In genomic region chr4:104988709-104989108, GRCm38 (mm10) we compare ENCODE assay signal across 10 mouse cellular contexts.
A peak's percentile ranks its signal among the peaks of the same experiment; 100 is the strongest.
DNase-seq lines count a peak whose midpoint lies in the region; ATAC-seq and TF ChIP-seq lines count a peak whose summit lies in the region.
"Had no signal": no experiment of that assay in that cellular context is flagged by ENCODE, and none has a peak within 500 bp of the region (broad histone marks: within the 10 kb centered on the region; RNA-seq: fewer than 3 reads in every experiment).

No protein-coding gene starts in this region.

- H3K27me3 ChIP-seq in MEL (ENCODE audit: control insufficient read depth in 1 of 2, insufficient read depth in 2 of 2, low read length in 2 of 2) = no peaks in the 10 kb centered on the region
- no peaks in the 10 kb centered on the region for H3K27me3 ChIP-seq in myocyte (ENCODE audit: control insufficient read depth, insufficient read depth, insufficient read length)
- no peaks in the 10 kb centered on the region for H3K27me3 ChIP-seq in kidney, embryonic 16.5 days (ENCODE audit: insufficient read depth, low read length)
- H3K27me3 ChIP-seq: CH12.LX, Patski had no signal

- H3K4me3 ChIP-seq in MEL (ENCODE audit: control insufficient read depth in 1 of 2, insufficient read depth in 1 of 2, low read depth in 2 of 2, low read length in 2 of 2) (no peak overlapping the region), myocyte (no peak overlapping the region)
- no peak overlapping the region for H3K4me3 ChIP-seq in kidney, embryonic 16.5 days (ENCODE audit: low read length)

- no peaks in the 10 kb centered on the region for H3K9me3 ChIP-seq in MEL (replicated peaks; ENCODE audit: insufficient read depth, low read length)
- H3K9me3 ChIP-seq in kidney, embryonic 16.5 days (ENCODE audit: low read length) = no peaks in the 10 kb centered on the region

- no peak for TF ChIP-seq POLR2A in MEL (IDR thresholded peaks at IDR 0.05; ENCODE audit: control insufficient read depth in 1 of 2, insufficient read depth in 1 of 2, low read depth in 1 of 2, low read length in 2 of 2, poor library complexity in 1 of 2)
- TF ChIP-seq POLR2A in myocyte (IDR thresholded peaks at IDR 0.05; ENCODE audit: insufficient read length, low read depth) = no peak

- 92% methylated on average over 7 of the region's 7 CpGs for WGBS in kidney, embryonic 16.5 days

- TF ChIP-seq CTCF in MEL (IDR thresholded peaks at IDR 0.05 in 2 of 3, conservative IDR thresholded peaks at IDR 0.05 in 1 of 3; ENCODE audit: control insufficient read depth in 1 of 3, insufficient read depth in 1 of 3, low read depth in 2 of 3, low read length in 3 of 3, poor library complexity in 1 of 3, severe bottlenecking in 1 of 3) = no peak

- peak overlapping the region; percentile 2 for H3K4me2 ChIP-seq in myocyte (ENCODE audit: low read depth)
- no peak overlapping the region for H3K4me2 ChIP-seq in kidney, embryonic 16.5 days (replicated peaks; ENCODE audit: low read depth, low read length)

- H3K4me1 ChIP-seq in MEL (ENCODE audit: control insufficient read depth in 1 of 2, insufficient read depth in 2 of 2, low read length in 2 of 2) = peaks cover 12 to 43% of the 10 kb centered on the region in 2 experiments
- 0 out of 2 replicates have a peak, but pooled peaks cover 7% of the 10 kb centered on the region for H3K4me1 ChIP-seq in kidney, embryonic 16.5 days (ENCODE audit: insufficient read depth, low read length)

- H3K9ac ChIP-seq in MEL (ENCODE audit: control insufficient read depth, low read depth, low read length, poor library complexity, severe bottlenecking) = no peak overlapping the region
- H3K9ac ChIP-seq in kidney, embryonic 16.5 days (replicated peaks; ENCODE audit: low read length) = no peak overlapping the region

- peak overlapping the region; percentile 51 for H3K27ac ChIP-seq in MEL (ENCODE audit: control insufficient read depth, low read depth, low read length)
- H3K27ac ChIP-seq in kidney, embryonic 16.5 days (ENCODE audit: low read length) = no peak overlapping the region

- H3K79me2 ChIP-seq in MEL (ENCODE audit: control insufficient read depth, insufficient read depth, low read length, poor library complexity) (no peaks in the 10 kb centered on the region; the same call in 1 of the 2 replicates), myocyte (ENCODE audit: control insufficient read depth, insufficient read depth) (no peaks in the 10 kb centered on the region)

- intact Hi-C loops in heart, postnatal 10 days (cut with DNase I) = no loop called here

- TF ChIP-seq EP300 in MEL (IDR thresholded peaks at IDR 0.05; ENCODE audit: low read depth in 1 of 2, low read length in 2 of 2) = peak; percentile 67 to 68

- DNase-seq in MEL (ENCODE audit: low read depth, low spot score) = no peak
- DNase-seq in heart, postnatal 10 days = no peak
- DNase-seq: B cell, adult 2 months had no signal

- no peak overlapping the region for H3ac ChIP-seq in myocyte (ENCODE audit: control insufficient read depth, insufficient read length)

- TF ChIP-seq RAD21 in MEL (IDR thresholded peaks at IDR 0.05; ENCODE audit: low read depth, low read length) = no peak

- ATAC-seq in kidney, embryonic 16.5 days (ENCODE audit: low FRiP score, low TSS enrichment) = no peak
- ATAC-seq: activated CD4-positive, CD25-positive, alpha-beta regulatory T cell, adult 4 months; CD4-positive, CD25-positive, alpha-beta regulatory T cell, adult 4 months had no signal

- peaks cover 0 to 47% of the 10 kb centered on the region in 2 experiments; a peak in 2 of 4 replicates for H3K36me3 ChIP-seq in MEL (ENCODE audit: control insufficient read depth in 1 of 2, insufficient read depth in 2 of 2, low read length in 2 of 2)
- H3K36me3 ChIP-seq in myocyte (ENCODE audit: control insufficient read depth, insufficient read depth) = no peaks in the 10 kb centered on the region
- no peaks in the 10 kb centered on the region for H3K36me3 ChIP-seq in kidney, embryonic 16.5 days (ENCODE audit: insufficient read depth, low read length)
- H3K36me3 ChIP-seq: G1E had no signal

TF ChIP-seq in MEL, 35 proteins besides CTCF, POLR2A, EP300 and RAD21 (continues in another document):
- TF ChIP-seq HCFC1 (IDR thresholded peaks at IDR 0.05; ENCODE audit: low read depth, low read length) (no peak), MXI1 (IDR thresholded peaks at IDR 0.05; ENCODE audit: low read depth, low read length) (no peak), MYB (IDR thresholded peaks at IDR 0.05; ENCODE audit: low read depth, low read length) (no peak), ZKSCAN1 (IDR thresholded peaks at IDR 0.05; ENCODE audit: low read depth, low read length) (no peak), SIN3A (IDR thresholded peaks at IDR 0.05; ENCODE audit: low read length) (no peak), E2F4 (IDR thresholded peaks at IDR 0.05; ENCODE audit: borderline replicate concordance, low read depth, low read length) (no peak), CHD2 (IDR thresholded peaks at IDR 0.05; ENCODE audit: low read length) (no peak), GABPA (IDR thresholded peaks at IDR 0.05; ENCODE audit: low read depth, low read length) (no peak), GATA1 (IDR thresholded peaks at IDR 0.05; ENCODE audit: low read depth, low read length) (peak; percentile 87), RCOR1 (IDR thresholded peaks at IDR 0.05; ENCODE audit: low read depth, low read length) (no peak), UBTF (IDR thresholded peaks at IDR 0.05; ENCODE audit: borderline replicate concordance, insufficient read depth, low read depth, low read length) (no peak), TCF12 (IDR thresholded peaks at IDR 0.05; ENCODE audit: low read depth, low read length) (peak; percentile 55; the same call in 1 of the 2 replicates), MEF2A (IDR thresholded peaks at IDR 0.05; ENCODE audit: extremely low read depth, insufficient replicate concordance, low read depth, low read length, poor library complexity, severe bottlenecking) (no peak), POLR2AphosphoS5 (IDR thresholded peaks at IDR 0.05; ENCODE audit: borderline replicate concordance, low read depth, low read length) (no peak), POLR2AphosphoS2 (IDR thresholded peaks at IDR 0.05; ENCODE audit: low read length) (no peak), MAZ (IDR thresholded peaks at IDR 0.05; ENCODE audit: low read depth, low read length) (no peak), MAX (IDR thresholded peaks at IDR 0.05; ENCODE audit: low read length) (no peak), TAL1 (IDR thresholded peaks at IDR 0.05; ENCODE audit: low read length) (0 out of 2 replicates have a peak, but pooled peaks have one; percentile 7), USF2 (IDR thresholded peaks at IDR 0.05; ENCODE audit: borderline replicate concordance in 1 of 2, insufficient read depth in 1 of 2, low read depth in 1 of 2, low read length in 2 of 2) (no peak), SMC3 (IDR thresholded peaks at IDR 0.05; ENCODE audit: low read depth, low read length) (no peak), NELFE (IDR thresholded peaks at IDR 0.05; ENCODE audit: low read depth, low read length) (no peak), ZNF384 (IDR thresholded peaks at IDR 0.05; ENCODE audit: low read depth, low read length) (no peak), ETS1 (IDR thresholded peaks at IDR 0.05; ENCODE audit: low read depth, low read length) (0 out of 2 replicates have a peak, but pooled peaks have one; percentile 27), KAT2A (conservative IDR thresholded peaks at IDR 0.05; ENCODE audit: low read depth, low read length) (no peak)

TF ChIP-seq in myocyte, 11 proteins besides CTCF, POLR2A, EP300 and RAD21:
- TF ChIP-seq USF1 (IDR thresholded peaks at IDR 0.05; ENCODE audit: low read depth) (no peak), SRF (IDR thresholded peaks at IDR 0.05; ENCODE audit: control insufficient read depth, insufficient read length, low read depth) (no peak), MAX (IDR thresholded peaks at IDR 0.05; ENCODE audit: low read depth) (no peak), REST (IDR thresholded peaks at IDR 0.05; ENCODE audit: insufficient read depth, insufficient read length) (no peak), POLR2AphosphoS2 (IDR thresholded peaks at IDR 0.05; ENCODE audit: insufficient read length, low read depth) (no peak), MYOG (IDR thresholded peaks at IDR 0.05; ENCODE audit: control insufficient read depth in 1 of 3, insufficient read depth in 1 of 3, insufficient read length in 2 of 3, low read depth in 2 of 3) (no peak), MYOD1 (IDR thresholded peaks at IDR 0.05; ENCODE audit: control insufficient read depth in 1 of 3, insufficient read length in 2 of 3, low read depth in 2 of 3) (no peak), E2F4 (IDR thresholded peaks at IDR 0.05; ENCODE audit: insufficient read depth) (no peak)
